Mouse (Mus musculus) left cerebral cortex, postnatal 4 days (tissue): ENCODE data around the gene Sp6. TPM values are rescaled to one million over a fixed set of nuclear protein-coding genes. Genes with fewer than 3 reads are reported as not detected.

Experiments used
- DNase-seq: peaks from one replicate; pipeline ENCODE4 v3.0.0-alpha.2; 2022
- intact Hi-C: fragments of 180-260 bp; cut with DNase I; formaldehyde crosslinking; loops from one replicate; pipeline ENCODE4 v1.15.1; 2025
- total RNA-seq, 2 experiments: library from RNA; stranded (reverse); gene quantifications; 2 replicates each; pipeline ENCODE4 v1.2.3; 2021

Sp6 gene
- total RNA-seq, 2 experiments from 2014 or later = 0.92 to 1.1 TPM

DNA sequence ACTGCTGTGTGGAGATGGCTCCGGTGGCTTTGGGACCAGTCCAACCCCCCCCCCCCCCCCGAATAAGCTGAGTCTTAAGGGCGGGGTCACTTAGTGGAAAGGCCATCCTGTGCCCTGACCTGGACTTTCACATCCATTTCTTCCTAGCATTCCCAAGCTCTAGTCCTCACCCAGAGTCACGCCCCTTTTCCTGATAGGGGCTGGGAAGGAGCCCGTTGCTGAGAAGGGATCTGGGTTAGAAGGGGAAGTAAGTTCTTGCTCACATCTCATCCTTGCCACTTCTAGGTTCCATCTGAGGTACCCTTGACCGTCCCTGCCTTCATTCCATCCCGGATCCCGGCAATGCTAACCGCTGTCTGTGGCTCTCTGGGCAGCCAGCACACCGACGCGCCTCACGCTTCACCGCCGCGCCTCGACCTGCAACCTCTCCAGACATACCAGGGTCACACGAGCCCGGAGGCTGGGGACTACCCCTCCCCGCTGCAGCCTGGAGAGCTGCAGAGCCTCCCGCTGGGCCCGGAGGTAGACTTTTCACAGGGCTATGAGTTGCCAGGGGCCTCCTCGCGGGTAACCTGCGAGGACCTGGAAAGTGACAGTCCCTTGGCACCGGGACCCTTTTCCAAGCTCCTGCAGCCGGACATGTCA lies 8.0 kb downstream of the Sp6 start:
- intact Hi-C loops = no loop called here

DNA sequence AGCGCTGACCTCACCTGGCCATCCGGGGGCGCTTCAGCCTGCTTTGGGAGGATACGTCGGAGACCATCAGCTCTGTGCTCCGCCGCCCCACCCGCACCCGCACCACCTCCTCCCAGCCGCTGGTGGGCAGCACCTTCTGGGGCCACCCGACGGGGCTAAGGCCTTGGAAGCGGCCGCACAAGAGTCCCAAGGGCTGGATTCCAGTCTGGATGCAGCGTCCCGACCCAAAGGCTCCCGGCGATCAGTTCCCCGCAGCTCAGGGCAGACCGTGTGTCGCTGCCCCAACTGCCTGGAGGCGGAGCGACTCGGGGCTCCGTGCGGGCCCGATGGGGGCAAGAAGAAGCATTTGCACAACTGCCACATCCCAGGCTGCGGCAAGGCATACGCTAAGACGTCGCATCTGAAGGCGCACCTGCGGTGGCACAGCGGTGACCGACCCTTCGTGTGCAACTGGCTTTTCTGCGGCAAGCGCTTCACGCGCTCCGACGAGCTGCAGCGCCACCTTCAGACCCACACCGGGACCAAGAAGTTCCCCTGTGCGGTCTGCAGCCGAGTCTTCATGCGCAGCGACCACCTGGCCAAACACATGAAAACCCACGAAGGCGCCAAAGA lies 8.8 kb downstream of the Sp6 start:
- intact Hi-C loops = loop anchor here (2.0 kb wide), 1 partner anchor 39 kb away; the partner anchor contains the start of gene Sp2

More for the DNA sequence above, 8.0 kb downstream of the Sp6 start:
- no peak for DNase-seq

DNA sequence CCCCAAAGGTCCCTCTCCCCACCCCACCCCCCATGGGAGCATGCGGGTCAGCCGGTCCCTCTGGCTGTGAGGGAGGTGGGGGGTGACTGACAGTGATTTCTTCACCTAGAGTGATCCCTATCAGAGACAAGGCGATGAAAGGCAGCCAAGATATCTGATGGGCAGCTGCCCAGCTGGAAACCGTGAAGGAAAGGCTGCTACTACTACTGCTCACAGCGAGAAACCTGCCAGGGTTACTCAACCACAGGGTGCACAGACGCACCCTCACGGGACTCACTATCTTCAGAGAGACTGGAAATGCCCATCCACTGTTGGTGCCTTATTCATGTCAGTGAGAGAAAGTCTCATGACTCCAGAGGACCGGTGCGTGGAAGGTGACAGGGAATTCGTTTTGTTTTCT lies 11.8 kb downstream of the Sp6 start:
- no peak for DNase-seq
- intact Hi-C loops = no loop called here

More for the DNA sequence above, 8.8 kb downstream of the Sp6 start:
- DNase-seq = peak; percentile 78

DNA sequence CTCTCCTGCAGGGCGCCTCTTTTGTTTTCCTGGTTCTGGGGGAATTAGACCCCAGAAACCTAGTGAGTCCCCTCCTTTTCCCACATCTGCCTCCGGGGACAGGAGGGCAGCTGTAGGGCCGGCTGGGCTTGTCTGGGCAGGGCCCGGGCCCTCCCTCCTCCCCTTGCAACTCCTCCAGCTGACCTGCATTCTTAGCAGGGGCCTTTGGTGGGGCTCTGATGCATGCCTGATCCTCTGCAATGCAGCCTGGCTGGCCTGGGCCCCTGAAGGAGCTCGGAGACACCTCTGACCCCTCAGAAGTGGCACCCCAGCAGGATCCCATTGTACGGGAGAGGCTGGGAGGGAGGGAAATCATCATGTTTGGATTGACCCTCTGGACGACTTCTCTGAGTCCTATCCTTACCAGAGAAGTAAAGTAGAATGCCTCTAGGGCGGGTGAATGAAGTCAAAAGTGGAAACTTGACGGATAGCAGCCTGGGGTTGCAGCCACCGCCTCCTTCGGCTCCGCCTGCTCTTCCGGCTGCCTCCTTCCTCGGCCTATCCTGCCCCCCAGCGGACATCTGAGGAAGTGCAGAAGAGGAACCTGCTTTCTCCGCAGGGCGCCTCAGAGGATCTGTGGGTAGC lies 12.6 kb downstream of the Sp6 start:
- DNase-seq = peak; percentile 87
- intact Hi-C loops = no loop called here

DNA sequence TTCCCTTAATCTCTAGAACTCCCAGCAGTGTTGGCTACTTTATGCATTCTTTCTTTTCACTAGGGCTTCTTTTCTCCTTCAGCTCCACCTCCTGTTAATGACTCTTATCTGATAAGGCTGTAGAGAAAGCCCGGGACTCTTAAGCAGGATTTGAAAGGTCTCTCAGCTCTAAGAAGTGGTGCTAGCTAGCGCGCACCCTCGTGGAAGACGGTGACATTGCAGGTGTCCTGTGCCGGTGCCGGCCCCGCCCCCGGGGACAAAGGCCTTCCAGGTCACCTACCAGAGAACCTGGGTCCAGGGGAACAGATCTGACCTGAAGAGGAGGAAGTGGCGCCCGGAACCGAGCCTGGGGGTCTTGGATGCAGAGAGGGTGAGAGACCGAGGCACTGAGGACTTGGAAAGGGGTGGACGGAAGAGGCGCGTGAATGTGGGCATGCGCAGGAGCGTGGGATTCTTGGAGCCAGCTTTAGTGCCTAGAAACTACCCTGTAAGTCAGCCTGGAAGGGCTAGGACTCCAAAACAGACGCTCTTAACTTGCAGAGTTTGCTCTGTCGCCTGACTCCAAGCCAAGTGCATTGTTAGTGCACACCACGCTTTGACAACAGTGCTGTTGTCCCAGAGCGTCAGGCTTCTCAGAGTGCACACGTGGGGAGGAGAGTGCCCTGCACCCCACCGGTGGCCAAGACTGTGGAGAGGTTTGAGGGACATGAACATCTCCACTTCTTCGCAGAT lies 16.7 kb downstream of the Sp6 start, which contains the start of gene Scrn2:
TSS of gene Scrn2 (plus strand) at position 253 of the 732 bp plus-strand sequence.
- peak; percentile 80 for DNase-seq
- intact Hi-C loops = no loop called here

DNA sequence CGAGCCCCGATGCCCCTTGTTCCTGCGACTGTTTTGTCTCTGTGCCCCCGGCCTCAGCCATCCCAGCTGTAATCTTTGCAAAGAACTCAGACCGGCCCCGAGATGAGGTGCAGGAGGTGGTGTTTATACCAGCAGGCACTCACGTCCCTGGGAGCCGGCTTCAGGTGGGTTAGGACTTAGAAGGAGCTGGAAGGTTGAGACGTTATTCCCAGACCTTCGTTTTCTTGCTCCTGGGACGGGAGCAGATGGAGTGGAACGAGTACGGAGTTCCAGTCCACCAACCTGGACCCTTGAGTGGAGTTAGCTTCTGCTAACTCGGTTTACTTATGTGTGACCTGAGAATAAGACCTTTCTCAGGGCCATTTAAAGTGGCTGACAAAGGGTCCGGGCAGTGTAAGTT lies 17.2 kb downstream of the Sp6 start:
- DNase-seq = no peak
- intact Hi-C loops = no loop called here

DNA sequence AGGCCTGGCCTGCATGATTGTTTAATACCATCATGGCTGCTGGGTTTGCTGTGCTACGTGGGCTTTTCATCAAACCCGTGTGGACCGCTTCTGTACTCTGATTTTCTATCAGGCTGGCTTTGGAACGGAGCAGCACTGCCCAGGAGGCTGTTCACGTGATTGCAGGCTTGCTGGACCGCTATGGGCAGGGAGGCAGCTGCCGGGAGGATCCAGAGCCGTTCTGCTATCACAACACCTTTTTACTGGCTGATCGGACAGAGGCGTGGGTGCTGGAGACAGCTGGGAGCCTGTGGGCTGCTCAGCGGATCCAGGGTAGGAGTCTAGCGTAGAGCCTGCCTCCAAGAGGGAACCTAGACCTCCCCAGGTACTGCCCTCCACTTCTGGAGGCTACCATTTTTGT lies 18.8 kb downstream of the Sp6 start:
- no peak for DNase-seq
- intact Hi-C loops = no loop called here

DNA sequence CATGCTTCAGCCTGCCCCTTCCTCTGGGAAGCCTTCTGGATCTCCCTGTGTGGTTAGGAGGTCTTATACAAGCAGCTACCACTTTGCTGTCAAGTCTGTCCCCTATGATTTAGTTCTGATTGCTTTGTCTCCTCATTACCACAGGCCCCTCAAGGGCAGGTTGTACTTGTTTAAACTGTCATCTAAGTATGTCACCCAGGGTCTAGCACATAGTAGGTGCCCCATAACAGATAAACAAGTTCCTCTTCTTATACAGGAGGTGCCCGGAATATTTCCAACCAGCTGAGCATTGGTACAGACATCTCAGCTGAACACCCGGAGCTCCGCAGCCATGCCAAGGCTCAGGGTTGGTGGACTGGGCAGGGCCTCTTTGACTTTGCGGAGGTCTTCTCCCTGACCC lies 19.3 kb downstream of the Sp6 start:
- no peak for DNase-seq
- intact Hi-C loops = no loop called here

DNA sequence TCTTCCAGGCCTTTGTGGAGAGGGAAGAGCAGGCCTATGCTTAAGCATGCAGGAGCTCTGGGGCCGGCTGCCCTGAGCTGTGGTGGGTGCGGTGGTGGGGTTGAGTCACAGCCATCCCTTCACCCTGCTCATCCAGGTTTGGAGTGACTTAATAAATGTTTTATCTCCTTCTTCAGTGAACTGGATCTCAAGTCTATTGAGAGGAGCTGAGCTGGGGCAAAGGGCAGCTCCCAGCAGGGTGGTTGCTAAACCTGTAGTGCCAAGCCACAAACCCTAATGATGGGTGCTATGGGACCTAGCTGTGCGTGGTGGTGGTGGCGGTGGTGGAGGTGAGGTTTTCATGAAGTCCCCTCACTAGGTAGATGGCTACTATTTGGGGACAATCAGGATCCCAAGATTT lies 20.6 kb downstream of the Sp6 start:
- intact Hi-C loops = no loop called here
- DNase-seq = no peak

DNA sequence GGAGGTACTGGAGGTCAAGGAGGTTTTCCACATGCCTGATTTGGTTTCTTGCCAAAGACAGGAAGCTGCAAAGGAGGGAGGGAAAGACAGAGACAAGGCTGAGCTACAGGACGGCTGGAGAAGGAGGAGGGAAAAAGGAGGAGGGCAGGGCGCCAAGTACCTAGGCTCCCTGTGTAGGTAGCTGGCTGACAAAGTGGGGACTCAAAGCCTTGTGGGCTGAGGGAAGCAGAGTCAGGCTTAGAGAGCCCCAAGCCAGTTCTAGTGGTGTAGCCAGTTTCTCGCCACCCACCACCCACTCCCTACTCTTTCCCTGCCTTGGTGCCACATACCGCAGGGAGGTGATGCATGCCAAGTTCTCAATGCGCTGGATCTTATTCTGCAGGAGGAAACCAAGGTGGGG lies 22.9 kb downstream of the Sp6 start:
- intact Hi-C loops = no loop called here
- no peak for DNase-seq

DNA sequence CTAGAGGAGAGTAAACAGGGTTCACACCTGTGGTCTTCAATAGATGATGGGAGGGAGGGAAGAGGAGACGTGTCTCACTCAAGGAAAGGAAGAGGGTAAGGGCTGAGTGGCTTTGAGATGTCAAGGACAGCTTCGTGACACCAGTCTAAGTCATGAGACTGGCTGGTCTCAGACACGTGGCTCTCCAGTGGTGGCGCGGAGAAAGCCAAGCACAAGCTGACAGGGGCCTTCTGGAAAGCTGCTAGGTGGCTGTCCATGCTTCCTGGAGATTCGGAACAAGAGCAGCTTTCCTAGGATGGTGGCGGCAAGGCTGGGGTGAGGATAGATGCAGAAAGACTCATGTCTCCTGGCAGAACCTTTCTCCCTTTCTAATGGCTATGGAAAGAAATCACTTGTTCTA lies 25.7 kb downstream of the Sp6 start:
- DNase-seq = no peak
- intact Hi-C loops = no loop called here

DNA sequence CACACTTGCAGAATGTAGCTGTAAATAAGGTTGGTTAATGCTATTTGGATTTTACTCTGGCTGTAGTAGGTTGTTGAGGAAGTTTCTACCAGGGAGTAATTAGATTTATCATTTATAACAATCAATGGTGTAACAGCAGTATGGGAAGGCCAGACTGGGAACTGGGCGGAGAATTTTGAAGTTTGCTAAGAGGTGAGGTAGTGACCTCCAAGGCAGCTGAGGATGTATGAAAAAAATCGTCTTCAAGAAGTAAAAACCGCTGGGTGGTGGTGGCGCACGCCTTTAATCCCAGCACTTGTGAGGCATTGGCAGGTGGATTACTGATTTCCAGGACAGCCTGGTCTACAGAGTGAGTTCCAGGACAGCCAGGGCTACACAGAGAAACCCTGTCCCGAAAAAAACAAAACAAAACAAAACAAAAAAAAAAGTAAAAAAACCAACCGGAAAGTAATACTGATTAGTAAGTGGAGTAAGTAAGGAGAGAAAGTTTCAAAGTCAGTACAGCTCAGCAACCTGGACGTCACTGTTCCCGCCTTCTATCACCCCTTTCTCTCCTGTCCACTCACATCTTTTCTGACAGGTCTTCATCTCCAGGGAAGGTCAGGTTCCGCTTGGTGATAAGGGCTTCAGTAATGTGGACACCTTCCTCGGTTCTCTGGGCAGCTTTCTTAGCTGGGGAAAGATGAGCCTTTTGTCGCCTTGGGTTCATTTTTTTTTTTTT lies 27.3 kb downstream of the Sp6 start:
- no peak for DNase-seq
- intact Hi-C loops = no loop called here

DNA sequence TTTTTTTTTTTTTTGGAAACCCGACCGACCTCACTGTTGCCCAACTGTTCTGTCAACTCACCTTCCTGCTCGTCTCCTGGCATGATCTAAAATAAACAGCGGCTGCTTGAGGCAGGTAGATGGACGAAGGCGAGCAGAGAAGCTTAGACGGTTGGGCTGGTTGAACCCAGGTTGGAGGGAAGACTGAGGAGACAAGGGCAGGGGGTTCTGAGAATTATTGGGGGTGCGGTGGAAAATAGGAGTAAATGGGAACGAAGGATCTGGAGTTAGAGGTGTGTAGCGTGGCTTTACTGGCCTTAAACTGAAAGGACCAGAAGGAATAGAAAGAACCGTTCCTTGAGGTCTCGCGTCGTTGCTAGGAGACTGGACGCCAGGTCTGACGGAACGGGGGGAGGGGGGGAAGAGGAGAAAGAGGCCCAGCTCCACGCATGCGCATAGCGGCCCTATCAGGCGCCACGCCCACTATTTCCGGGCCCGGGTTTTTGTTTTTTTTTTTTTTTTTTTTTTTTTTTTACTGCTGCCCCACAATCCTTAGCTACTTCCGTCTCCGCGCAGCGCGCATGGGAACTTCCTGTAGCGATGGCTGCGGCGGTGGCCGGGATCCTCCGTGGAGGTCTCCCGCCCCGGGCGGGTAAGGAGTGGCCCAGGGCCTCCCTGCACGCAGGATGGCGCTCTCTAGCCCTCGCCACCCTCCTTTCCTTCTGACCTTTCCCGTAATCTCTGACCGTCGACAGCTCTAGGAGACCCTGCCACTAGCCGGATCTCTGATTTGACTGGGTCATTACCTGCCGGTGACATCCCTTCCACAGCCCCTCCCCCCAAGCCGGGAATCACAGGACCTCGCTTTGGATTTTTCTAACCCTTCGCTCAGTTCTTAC lies 28.1 kb downstream of the Sp6 start, which contains the start of the genes Lrrc46 and Mrpl10:
TSS of gene Lrrc46 (minus strand) at position 386 of the 878 bp plus-strand sequence.
TSS of gene Mrpl10 (plus strand) at position 539 of the 878 bp plus-strand sequence.
- DNase-seq = peak; percentile 95

DNA sequence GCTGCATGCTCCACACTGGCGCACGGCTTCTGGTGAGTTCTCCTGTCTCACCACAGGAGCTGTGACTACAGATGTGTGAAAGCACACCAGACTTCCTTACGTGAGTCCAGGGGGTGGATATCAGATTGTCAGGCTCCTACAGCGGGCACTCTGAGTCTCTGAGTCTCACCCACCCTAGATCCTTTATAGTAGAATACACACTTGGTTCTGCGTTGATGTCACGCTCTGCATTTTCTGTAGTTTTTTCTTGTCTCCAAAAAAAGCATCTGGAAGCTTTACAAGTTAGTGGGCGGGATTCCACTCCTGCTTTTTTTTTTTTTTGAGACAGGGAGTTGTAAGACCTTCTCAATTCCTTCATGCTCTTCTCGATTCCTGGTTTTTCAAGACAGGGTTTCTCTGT lies 31.7 kb downstream of the Sp6 start:
- DNase-seq = no peak
- intact Hi-C loops = no loop called here

More for the DNA sequence above, 28.1 kb downstream of the Sp6 start, which contains the start of the genes Lrrc46 and Mrpl10:
- intact Hi-C loops = no loop called here

DNA sequence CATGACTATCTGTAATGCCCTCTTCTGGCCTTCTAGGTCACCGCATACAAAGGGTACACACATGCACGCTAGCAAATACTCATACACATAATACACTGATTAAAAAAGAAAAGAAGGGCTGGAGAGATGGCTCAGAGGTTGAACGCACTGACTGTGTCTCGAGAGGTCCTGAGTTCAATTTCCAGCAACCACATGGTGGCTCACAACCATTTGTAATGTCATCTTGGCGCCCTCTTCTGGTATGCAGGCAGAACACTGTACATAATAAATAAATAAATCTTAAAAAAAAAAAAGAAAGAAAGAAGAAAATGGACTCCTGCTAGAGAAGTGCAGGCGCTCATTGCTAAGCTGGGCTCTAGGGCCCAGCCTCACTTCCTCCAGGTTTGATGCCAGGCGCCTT lies 32.7 kb downstream of the Sp6 start:
- intact Hi-C loops = no loop called here
- no peak for DNase-seq

DNA sequence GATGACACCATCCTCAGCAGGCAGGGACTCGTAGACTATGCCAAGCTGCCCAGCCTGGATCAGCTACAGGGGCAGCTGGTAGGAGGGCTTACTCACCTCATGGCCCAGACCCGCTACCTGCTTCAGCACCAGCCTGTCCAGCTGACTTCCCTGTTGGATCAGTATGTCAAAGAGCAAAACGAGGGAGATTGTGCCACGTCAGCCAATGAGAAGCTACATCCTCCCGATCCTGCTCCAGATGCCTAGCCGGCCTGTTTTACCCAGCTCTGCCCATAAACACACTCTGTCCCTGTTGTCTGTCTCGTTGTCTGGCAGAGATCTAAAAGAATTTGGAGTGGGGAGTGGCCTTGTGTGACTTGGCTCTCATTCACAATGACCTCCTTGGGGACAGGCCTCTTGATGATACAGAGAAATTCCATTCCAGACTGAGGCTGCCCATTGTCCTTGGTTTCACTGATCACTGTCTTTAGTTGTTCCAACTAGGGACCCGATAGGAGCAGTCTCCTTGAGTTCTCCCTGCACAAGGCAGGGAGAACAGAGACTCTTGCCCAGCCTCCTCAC lies 35.0 kb downstream of the Sp6 start:
- DNase-seq = no peak
- intact Hi-C loops = no loop called here

DNA sequence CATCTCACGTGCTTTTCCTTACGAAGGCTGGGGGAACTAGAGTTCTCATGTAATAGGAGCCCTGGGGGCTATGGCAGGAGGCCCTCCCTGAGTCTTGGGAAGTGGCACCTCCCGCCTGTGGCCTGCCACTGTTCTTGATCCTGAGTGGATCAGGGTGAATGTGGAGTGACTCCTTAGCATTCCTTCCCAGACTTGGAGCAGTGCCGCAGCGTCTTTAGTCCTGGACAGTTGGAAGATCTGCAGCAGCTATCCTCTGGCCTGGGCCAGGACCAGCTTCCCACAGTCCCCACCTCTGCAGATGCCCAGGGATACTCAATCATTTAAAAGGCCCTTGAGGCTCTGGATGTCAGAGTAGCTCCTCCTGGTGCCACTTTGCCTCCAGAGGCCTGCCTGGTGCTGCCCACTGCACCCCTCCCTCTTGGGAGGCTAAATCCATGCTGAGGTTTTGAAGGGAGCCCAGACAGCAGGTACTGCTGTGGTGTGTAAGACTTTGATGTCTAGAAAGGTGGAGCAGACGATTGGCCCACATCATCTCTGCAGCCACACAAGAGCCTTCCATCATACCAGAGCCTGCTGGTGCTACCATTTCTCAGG lies 36.4 kb downstream of the Sp6 start:
- intact Hi-C loops = no loop called here
- DNase-seq = no peak

DNA sequence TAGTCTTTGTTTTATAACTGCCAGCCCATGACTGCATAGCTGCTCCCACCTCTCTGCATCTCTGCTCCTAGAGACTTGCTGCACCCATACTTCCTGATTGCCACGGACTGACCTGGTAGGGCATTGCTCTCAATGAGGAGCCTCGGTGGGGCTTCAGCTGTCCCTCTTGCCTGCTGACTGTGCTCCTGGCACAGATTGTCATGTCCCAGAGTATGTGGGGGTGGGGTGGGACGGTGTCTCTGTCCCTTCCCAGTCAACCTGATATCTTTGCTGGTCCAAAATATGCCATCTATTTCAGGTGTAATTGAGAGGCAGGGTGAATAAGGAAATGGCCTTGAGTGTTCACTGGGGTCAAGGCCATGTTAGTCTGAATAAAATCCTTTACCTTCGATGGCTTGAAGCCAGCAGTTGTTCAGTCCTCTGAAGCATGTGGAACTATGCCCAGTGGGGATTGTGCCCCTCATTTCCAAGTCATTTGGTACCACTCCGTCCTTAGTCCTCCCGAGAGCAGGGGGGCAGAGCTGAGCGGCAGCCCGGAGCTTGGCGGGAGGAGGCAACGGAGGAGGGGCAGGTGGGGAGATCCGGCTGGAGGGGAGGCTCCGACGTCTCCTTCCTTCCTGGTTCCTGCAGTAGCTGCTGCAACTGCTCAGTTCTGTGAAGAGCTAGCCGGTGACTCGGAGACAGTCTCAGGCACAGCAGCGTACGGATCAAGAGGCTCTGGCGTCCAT lies 37.2 kb downstream of the Sp6 start, which contains the start of gene Osbpl7:
TSS of gene Osbpl7 (plus strand) at position 413 of the 728 bp plus-strand sequence.
- intact Hi-C loops = no loop called here
- peak; percentile 85 for DNase-seq
